Mouse (Mus musculus) frontal cortex, postnatal 14 days (tissue): ENCODE data around the gene Ksr1.
A peak's percentile ranks its signal among the peaks of the same experiment; 100 is the strongest.

Experiments
- DNase-seq, 2 experiments: peaks; one replicate each; pipeline ENCODE4 v3.0.0; 2022; ENCODE audit warnings: low spot score in 2 of 2

Gene Ksr1

DNA sequence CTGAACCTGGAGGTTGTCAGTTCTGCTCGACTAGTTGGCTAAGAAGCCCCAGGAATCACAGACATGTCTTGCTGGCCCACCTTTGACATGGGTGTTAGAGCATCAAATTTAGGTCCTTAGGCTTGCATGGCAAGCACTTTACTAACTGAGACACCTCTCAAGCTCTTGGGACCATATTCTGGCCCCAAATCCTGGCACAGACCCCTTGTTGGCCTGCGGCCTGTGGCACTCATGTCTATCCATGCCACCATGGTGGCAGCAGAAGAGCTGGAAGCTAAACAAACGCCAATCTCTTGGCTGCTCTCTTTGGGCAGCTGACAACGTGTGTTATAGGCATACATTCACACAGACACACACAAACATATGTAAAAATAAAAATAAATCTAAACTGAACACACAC lies 2.6 kb upstream of the Ksr1 start:
- DNase-seq: no peak

DNA sequence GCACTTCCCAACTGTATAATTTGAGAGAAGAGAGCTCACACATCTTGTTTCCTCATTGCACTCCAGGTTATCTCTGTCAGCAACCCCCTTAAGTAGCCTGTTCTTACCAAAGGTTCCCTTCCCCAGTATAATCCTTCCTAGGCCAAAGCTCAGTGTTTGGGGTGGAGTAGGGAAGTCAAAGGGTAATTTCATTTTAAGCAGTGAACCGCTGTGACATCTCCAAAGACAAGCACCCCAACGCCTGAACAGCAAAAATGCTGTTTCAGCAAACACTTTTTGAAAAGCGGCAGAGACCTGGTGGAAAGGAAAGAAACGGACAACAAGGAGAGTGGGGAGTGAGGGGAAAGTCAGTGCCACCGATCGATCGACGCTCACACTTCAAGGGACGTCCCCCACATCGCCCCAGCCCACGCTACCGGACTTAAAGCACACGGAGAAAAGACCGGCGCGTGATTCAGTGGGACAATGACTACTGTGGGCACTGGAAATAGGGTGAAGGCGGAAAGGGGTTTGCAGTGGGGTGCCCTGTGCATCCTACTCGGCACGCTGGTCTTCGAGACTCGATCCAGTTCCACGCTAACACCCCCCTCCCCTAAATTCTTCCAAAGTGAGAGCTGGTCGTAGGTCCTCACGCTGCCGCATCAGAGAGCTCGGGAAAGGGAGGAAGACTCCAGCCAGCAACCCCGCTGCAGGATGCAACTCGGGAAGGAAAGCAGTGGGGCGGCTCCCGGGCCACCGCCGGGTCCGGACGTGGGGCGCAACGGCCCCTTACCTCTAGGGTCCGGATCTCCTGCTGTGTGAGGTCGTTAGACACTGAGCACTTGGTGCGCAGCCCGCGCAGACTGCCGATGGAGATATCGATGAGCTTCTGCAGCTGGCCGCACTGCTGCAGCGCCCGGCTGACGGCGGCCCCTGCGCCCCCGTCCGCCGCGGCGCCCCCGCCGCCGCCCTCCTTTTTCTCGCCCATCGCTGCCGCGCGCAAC lies 633 bp downstream of the Ksr1 start:
- DNase-seq: peak in 1 of 2 experiments; percentile 38

DNA sequence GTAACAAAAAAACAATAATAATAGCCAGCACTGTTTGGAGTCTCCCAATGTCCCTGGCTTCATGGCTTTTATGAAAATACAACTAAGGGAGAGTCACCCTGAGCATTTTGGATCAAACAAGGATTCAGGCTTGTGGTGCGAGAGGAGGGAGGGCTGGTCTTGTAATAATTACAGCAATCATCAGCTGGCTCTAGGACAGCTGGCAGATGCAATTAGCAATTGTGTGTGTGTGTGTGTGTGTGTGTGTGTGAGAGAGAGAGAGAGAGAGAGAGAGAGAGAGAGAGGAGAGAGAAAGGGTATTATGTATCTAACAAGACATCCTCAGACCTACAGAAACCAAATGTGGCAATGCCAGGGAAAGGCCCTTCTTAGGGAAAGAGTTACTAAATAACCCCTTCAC lies 1.5 kb downstream of the Ksr1 start:
- no peak for DNase-seq

DNA sequence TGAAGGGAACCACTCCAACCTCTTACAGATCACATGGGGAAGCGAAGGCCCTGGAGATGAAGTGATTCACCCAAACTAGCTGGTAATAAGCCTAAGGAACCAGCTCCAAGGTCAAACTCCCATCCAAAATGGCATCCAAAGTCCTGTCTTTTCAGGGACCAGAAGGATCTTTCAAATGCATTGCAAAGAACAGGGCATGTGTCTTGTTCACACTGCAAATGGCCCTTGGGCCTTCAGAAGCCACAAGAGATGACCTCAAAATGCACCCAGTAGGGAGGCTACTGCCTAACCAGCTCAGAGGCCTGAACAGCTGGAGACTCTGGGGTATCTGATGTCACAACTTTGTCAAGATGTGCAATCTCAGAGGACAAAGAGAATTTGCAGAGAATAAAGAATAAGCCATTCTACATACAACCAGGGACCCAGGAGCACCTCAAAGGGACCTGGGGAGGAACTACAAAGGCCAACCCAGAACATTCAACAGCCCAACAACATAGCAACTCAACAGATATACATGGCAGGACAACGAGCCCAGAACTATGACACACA lies 2.1 kb downstream of the Ksr1 start:
- DNase-seq: no peak

DNA sequence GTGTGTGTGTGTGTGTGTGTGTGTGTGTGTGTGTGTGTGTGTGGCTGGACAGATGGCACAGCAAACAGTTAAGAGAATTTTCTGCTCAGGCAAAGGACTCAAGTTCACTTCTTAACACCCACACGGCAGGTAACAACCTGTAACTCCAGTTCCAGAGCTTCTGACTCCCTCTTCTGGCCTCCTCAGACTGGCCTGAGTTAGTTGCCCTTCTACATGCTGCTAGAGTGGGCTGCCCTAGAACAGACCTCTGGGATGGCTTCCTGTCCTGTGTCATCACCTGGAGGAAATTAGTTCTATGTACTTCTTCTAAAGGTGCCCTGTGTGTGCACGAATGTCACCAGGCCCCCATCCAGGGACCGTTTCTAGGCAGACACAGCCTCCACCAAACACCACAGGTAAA lies 2.9 kb downstream of the Ksr1 start:
- no peak for DNase-seq

DNA sequence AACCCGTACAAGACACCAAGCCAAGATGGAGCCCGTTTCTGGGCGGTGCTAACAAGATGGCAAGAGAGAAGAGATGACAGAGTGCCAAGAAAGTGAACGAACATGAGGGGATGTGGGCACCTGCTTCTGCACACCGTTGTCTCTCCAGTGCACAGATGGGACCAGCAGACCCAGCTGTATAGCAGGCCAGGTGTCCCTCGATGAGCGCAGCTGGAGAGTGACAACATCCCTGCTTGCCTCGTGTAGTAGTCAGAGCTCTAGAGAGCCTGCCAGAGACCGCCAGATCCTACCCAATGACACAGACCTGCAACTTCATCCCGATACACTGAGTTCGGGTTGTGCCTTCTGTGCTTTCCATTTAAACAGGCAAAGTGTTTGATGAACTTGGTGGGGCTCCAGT lies 3.8 kb downstream of the Ksr1 start:
- DNase-seq: no peak

DNA sequence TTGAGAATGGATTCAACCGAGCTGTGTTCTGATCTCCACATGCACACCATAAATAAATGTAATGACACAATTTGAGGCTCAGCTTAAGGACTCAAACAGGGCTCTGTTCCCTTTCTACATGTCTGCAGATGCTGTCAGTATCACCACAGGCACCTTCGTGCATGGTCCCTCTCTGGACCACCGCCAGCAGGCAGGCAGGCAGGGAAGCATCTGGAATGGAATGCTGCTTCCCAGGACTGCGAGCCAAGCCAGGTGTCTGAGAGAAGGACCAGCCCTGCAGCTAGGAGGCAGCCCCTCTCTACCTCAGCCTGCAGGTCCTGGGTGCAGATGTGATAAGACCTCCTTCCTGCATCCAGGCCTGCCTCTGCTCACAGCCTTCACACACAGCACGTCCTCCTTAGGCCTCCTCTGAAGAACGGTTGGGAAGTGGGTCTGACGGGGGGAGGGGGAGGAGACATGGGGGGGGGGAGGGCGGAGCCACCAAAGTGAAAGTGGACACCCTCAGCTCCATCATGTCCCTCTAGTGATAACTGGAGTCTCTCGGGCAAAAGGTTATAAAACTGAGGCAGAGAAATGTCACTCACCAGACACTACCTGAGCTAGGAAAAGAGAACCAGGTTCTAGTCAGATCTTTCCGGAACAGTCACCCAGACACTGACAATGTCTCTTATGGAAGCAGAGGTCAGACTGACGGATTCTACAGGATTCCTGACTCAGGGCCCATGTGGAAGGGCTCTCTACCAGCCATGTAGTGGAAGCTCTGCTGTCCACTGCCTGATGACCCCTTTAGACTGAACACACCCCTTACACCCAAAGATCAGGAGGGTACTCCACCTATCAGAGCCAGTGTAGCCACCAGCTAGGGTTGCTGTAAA lies 4.7 kb downstream of the Ksr1 start:
- DNase-seq: no peak

DNA sequence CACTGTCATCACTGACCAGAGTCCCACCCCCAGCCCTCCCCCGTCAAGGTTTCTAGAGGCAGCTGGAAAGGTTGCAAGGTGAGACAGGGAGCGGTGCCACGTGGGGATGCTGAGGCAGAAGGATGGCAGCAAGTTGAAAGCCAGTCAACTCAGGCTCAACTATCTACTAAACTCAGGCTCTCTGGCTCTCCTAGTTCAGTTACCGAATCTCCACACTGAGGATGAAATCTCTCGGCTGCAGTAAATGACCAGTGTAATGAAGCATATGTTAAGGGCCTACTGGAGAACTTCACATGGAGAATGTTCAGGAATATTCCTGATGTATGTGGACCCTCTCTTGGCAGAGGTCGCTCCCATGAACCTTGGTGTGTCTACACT lies 5.7 kb downstream of the Ksr1 start:
- no peak for DNase-seq

DNA sequence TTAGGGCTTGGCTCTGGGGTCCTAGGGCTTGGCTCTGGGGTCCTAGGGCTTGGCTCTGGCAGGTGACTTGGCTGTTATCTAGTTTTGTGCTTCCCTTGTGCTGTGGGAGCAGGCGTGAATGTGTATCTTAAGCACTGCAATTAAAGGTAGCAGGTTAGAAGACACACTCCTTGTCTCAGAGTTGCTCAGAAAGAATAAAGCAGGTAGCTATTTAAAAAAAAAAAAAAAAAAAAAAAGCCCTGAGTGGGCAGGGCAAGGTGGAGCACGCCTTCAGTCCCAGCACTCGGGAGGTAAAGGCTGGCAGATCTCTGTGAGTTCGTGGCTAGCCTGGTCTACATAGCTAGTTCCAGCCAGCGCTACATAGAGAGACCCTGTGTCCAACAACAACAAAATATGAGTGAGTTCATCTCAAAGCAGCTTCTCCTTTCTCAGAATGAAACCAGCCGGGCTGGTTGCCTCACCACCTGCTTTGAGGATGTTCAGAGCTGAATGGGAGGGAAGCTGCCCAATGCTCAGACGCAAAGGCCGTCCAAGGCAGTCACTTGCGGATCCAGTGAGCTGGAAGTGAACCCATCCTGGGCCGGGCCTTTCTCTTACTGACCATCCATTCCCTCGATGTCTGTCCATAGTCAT lies 6.2 kb downstream of the Ksr1 start:
- DNase-seq: no peak

DNA sequence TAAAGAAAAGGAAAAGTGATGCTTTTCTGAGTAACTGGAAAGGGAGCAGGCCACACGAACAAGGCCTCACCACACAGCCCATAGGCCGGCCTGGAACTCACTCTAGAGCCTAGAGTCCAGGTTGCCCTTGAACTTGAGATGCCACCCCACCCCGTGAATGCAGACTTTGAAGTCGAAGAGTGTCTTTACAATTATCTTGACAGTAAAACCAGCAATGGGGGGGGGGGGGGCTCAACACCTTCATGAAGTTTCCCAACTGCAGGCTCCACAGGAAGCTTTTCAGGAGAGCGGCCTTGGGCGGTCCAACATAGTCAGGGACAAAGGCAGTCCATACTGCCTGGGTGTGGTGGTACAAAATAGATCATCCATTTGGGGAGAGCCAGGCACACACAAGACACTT lies 7.6 kb downstream of the Ksr1 start:
- no peak for DNase-seq

DNA sequence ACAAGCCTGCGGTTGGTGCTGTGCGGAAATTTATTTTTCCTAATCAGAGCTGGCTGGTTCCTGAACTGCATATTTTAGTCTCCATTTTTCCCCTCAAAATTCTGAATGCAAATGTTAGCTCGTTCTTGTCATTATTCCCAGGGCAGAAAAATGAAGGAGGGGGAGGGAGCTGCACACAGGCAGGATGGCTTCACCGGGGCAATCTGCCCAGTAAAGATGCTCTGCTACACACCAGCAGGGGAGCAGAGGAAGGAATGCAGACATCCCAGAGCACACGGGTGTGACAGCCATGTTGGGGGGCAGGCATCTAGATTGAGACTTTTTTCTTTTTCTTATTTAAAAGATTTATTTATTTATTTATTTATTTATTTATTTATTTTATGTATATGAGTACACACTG lies 9.0 kb downstream of the Ksr1 start:
- no peak for DNase-seq

DNA sequence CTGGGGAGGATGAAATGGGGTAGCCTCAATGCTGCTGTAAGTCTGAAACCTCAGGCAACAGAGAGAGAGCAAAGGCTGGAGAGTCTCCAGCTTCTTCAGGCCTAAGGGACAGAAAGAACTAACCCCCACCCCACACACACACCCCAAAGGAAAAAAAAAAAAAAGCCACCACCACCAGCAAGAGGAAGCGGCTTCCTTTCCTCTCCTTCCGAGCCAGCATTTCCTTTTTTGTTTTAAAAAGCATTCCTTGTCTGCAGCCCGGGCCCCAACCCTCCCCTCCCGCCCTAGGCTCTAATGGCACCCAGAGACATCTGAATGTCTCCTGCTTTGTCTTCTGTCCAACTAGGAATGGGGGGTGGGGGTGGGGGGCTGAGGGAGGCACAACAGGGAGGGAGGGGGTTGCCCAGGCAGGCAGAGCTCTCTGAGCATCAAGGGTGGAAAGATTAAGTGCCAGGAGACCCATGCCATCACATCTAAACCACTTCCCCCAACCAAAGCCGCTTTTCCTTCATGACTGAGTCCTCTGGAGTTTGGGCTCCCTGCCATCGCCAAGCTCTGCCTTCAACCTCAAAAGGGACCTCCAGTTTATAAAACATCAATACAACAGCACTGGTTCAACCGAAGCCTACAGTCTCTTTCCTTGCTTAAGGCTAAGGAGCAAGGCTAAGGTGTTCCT lies 10.4 kb downstream of the Ksr1 start:
- DNase-seq: no peak

DNA sequence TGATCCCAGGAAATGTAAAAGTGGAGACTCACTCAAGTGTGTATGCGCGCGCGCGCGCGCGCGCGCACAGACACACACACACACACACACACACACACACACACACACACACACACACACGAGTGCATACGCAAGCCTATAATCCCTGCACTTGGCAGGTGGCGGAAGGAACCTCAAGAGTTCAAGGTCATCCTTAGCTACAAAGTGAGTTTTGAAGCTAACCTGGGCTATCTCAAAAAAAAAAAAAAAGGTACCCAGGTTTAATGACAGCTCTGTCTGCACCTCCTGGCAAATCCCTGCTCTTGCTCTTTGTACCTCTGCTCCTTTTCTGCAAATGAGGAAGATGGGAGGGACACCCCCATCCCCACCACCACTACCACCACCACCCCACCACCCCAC lies 11.1 kb downstream of the Ksr1 start:
- DNase-seq: no peak

DNA sequence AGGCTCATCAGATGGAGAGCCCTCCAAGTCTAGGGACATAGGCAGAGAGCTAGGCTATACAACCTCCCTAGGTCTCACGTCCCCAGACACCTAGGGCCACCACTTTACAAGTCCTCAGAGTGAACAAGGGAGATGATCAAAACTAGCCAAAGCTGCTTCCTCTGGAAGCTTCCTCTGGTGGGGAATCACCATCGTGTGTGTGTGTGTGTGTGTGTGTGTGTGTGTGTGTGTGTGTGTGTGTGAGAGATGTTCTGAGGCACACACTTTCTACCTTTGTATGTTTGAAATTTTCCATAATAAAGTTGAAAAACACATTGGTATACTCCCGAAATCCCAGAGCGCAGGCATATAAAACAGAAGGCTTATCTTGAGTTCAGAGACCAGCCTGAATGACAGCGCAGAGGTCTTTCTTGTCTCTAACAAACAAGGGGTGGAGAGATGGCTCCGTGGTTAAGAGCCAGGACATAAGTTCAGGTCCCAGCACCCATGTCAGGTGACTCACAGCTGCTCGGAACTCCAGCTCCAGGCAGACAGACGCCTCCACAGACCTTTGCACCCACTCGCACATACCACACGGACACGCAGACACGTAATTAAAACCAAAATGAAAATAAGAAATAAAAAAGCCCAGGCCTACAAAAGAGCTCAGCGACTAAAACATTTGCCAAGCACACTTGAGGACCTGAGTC lies 11.6 kb downstream of the Ksr1 start:
- DNase-seq: no peak

DNA sequence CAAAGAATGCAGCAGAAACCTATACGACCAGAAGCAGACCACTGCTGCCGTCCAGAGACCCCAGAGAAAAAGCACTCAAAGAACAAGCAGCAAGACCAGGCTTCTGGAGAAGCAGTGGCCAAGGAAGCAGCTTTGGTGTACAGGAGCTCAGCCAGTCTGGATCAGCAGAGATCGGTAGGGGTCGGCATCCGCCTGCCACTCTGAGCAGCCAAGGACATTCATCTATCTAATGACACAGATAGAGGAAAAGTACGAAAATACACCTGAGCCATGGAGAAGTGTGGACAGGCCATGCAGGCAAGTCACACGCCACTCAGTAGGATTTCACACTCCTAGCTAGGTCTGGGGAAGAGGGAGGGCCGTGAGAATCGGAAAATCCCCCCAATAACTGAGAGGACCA lies 12.2 kb downstream of the Ksr1 start:
- no peak for DNase-seq

DNA sequence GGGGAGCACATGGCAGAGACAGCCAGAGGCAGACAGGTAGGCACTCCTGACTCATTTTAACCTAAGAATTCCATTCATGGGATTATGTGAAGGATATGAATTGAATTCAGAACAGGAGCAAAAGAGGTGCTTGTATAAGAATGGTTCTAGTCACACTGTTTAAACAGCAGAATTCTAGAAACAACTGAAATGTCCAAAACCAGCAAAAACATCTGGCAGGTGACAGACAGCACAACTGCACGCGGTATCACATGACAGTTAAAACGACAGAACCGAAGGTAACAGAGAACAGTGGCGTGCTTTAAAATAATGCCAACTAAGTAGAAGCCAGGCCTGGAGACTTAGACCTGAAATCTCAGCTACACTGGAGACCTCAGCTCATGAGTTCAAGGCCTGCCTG lies 13.2 kb downstream of the Ksr1 start:
- DNase-seq: no peak

DNA sequence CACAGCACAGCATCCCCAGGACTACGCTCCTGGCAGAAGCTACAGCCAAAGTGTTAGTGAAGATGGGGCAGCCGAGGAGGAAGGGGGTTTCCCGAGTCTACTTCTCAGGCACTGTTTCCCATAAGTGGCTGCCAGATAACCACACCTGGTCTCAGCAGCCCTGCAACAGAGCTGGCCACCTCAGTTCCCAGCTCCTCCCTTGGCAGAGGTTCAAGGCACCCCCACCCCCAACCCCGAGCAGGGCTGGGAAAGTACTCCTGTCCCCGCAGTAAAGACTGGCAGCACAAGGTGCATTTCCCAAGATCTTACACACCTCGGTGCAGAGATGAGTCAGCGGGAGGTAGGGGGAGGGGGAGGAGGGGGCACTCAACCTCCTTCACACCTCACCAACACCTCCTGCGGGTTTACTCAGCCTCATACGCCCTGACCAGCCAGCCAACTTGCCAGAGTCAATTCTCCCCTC lies 14.2 kb downstream of the Ksr1 start:
- no peak for DNase-seq

DNA sequence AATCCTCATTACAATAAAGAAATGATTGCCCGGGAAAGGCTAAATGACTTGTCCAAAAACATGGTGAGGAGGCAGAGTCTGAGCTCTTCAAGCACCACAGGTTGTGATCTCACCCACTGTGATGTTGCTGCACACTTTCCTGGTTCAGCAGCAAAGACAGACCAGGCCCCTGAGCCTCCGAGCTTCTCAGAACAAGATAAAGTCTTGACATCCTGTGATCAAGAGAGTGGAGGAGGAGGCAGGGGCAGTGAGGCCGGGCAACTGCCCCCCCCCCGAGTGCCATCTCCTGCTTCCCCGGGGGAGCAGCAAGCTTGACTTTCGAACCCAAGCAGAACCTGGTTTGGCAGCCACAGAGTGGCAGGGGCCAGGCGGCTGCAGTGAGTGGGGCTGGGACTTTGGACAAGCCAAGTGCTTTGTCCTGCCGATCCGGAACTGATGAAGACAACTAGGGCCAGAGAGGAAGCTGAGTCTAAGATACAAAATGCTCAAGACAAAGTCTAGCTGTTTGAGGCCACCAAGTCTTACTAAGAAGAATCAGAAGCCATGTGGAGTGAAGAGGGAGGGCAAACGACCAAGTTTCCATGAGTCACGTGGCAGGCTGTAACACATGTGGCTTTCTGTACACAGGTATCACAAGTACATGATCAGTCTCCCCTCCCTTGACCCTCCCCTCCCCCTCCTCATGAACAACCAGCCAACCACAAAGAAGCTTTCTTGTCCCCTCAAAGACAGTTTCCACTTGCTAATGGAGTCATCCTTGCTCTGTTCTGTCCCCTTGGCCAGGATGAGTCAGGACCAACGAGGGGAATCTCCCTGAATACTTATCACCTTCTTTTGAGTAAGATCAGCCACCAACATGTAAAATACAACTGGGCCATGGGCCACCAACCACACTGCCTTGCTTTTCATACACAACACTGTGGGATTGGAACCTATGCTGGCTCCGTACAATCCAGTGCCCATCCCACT lies 16.5 kb downstream of the Ksr1 start:
- no peak for DNase-seq

DNA sequence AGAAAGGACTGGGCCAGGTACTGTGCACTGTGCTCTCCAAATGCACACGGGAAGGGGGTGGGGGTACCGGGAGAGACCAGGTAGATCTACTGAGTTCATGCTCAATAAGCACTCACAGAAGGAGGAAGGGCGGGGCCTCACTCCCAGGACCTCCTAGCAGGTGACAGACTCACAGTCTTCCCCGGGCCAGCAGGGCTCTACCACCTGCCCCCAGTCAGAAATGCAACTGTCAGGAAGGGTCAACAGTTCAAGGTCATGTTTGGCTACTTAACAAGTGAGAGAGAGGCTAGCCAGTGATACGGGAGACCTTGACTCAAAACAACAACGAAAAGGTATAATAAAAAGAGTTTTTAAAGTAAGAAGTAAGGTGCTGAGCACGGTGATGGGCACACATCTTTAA lies 18.0 kb downstream of the Ksr1 start:
- no peak for DNase-seq

DNA sequence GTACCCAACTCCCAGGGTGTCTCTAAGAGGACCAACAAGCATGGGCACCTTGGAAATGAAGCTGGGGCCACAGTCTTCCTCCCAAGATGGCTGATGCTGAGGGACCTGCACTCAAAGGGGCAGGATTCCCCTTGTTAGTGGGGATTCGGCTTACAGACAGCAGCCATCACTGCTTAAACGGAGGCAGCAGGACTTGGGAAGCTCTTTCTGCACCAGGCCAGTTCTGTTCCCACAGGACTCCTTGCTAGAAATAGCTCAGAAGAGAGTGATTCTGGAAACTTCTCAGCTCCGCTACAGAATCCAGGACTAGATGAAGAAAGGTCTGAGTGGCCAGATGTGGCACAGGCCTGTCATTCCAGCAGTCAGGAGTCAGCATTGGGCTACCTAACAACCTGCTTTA lies 19.2 kb downstream of the Ksr1 start:
- DNase-seq: no peak
